Mouse (Mus musculus): ENCODE measurements at regions not wholly inside any gene's neighbourhood (a gene's known extent, or its start where the extent isn't known, plus 50 kb on each side); places are given as distances from the start of the nearest gene placed in this dataset.

GRCm38 (mm10) chr6:111652736-111653135, 620.8 kb upstream of the Lmcd1 start:
- TF ChIP-seq POLR2A (IDR thresholded peaks at IDR 0.05; ENCODE audit: borderline replicate concordance, extremely low read depth, insufficient read depth, insufficient read length, poor library complexity, severe bottlenecking) = no peak
- TF ChIP-seq CTCF (IDR thresholded peaks at IDR 0.05; ENCODE audit: borderline replicate concordance, extremely low read depth, insufficient read depth, insufficient read length) = no peak

Data from brain, embryonic 14.5 days (tissue).